Mouse (Mus musculus) ES-Bruce4 (cell line): Measurements from ENCODE around the gene Cpsf6. TPM values are rescaled to one million over a fixed set of nuclear protein-coding genes. Genes with fewer than 3 reads are reported as not detected.

Experiments
- H3K27ac ChIP-seq: 2 replicates; pipeline ENCODE4 v1.5.1; 2012; ENCODE audit warnings: low read length, inconsistent platforms; ENCODE audit not compliant: insufficient read depth
- H3K27me3 ChIP-seq: 2 replicates; pipeline ENCODE4 v1.6.1; 2012; ENCODE audit warnings: mild to moderate bottlenecking, low read length, inconsistent platforms; ENCODE audit not compliant: control insufficient read depth, poor library complexity, insufficient read depth, severe bottlenecking
- H3K36me3 ChIP-seq: 2 replicates; pipeline ENCODE4 v1.6.1; 2012; ENCODE audit warnings: inconsistent platforms, mild to moderate bottlenecking, low read length, moderate library complexity; ENCODE audit not compliant: control insufficient read depth, poor library complexity, insufficient read depth, severe bottlenecking
- H3K4me1 ChIP-seq: one replicate; pipeline ENCODE4 v1.8.1; 2011; ENCODE audit warnings: low read length; ENCODE audit not compliant: control insufficient read depth, insufficient read depth
- H3K4me3 ChIP-seq: 2 replicates; pipeline ENCODE4 v1.5.1; 2011; ENCODE audit warnings: low read depth, mild to moderate bottlenecking, low read length
- H3K9ac ChIP-seq: 2 replicates; pipeline ENCODE4 v1.6.1; 2012; ENCODE audit warnings: low read depth, mild to moderate bottlenecking, inconsistent platforms; ENCODE audit not compliant: poor library complexity, severe bottlenecking
- H3K9me3 ChIP-seq: replicated peaks from 2 replicates; pipeline ENCODE4 v1.6.1; 2012; ENCODE audit warnings: mild to moderate bottlenecking, low read length, inconsistent platforms; ENCODE audit not compliant: control insufficient read depth, poor library complexity, insufficient read depth, severe bottlenecking
- CTCF ChIP-seq: IDR thresholded peaks from one replicate; pipeline ENCODE4 v1.8.1; 2011; ENCODE audit warnings: low read depth, low read length
- EP300 ChIP-seq: IDR thresholded peaks from 2 replicates; pipeline ENCODE4 v1.6.1; 2011; ENCODE audit warnings: low read depth, low read length; ENCODE audit not compliant: insufficient read depth
- POLR2A ChIP-seq: IDR thresholded peaks from one replicate; pipeline ENCODE4 v1.8.1; 2011; ENCODE audit warnings: low read length; ENCODE audit not compliant: insufficient read depth
- polyA plus RNA-seq: library from polyadenylated mRNA; stranded (reverse); fragments of >200 nt; gene quantifications from 2 replicates; pipeline ENCODE4 v1.2.4, GENCODE M21; 2011; ENCODE audit warnings: low read depth; ENCODE audit not compliant: missing spikeins, insufficient read depth, insufficient read length

Cpsf6 gene
- polyA plus RNA-seq, 1 experiment, result 205 TPM

GRCm38 (mm10) chr10:117398044-117398780 is 18.4 kb upstream of the Cpsf6 start:
- no peaks in the 10 kb centered on the region for H3K4me1 ChIP-seq
- H3K4me3 ChIP-seq, result 0 out of 2 replicates have a peak overlapping the region, but pooled peaks have one; percentile 6
- TF ChIP-seq CTCF (no peak), POLR2A (no peak), EP300 (no peak)
- H3K27ac ChIP-seq, result no peak overlapping the region
- no peak overlapping the region for H3K9ac ChIP-seq
- no peaks in the 10 kb centered on the region for H3K36me3 ChIP-seq
- H3K9me3 ChIP-seq, result no peaks in the 10 kb centered on the region
- H3K27me3 ChIP-seq, result no peaks in the 10 kb centered on the region

- TF ChIP-seq EP300 (no peak), POLR2A (no peak), CTCF (no peak)
- H3K27me3 ChIP-seq, result no peaks in the 10 kb centered on the region
- no peaks in the 10 kb centered on the region for H3K4me1 ChIP-seq
- no peak overlapping the region for H3K27ac ChIP-seq
- H3K36me3 ChIP-seq, result no peaks in the 10 kb centered on the region
- no peak overlapping the region for H3K9ac ChIP-seq
- H3K9me3 ChIP-seq, result no peaks in the 10 kb centered on the region
- no peak overlapping the region for H3K4me3 ChIP-seq
These were observed 17.4 kb upstream of the Cpsf6 start for GRCm38 (mm10) chr10:117397106-117397625.

GRCm38 (mm10) chr10:117396386-117397048 is 16.7 kb upstream of the Cpsf6 start:
- Histone ChIP-seq H3K36me3 (no peaks in the 10 kb centered on the region), H3K27ac (no peak overlapping the region), H3K9me3 (no peaks in the 10 kb centered on the region), H3K9ac (no peak overlapping the region), H3K4me1 (no peaks in the 10 kb centered on the region), H3K4me3 (0 out of 2 replicates have a peak overlapping the region, but pooled peaks have one; percentile 5), H3K27me3 (no peaks in the 10 kb centered on the region)
- TF ChIP-seq EP300 (no peak), CTCF (no peak), POLR2A (no peak)

- no peak overlapping the region for H3K9ac ChIP-seq
- TF ChIP-seq EP300, result no peak
- no peak for TF ChIP-seq POLR2A
- TF ChIP-seq CTCF, result no peak
- H3K36me3 ChIP-seq, result no peaks in the 10 kb centered on the region
- no peak overlapping the region for H3K4me3 ChIP-seq
- H3K4me1 ChIP-seq, result no peaks in the 10 kb centered on the region
- H3K27ac ChIP-seq, result no peak overlapping the region
- H3K27me3 ChIP-seq, result no peaks in the 10 kb centered on the region
- no peaks in the 10 kb centered on the region for H3K9me3 ChIP-seq
These were observed 16.0 kb upstream of the Cpsf6 start for GRCm38 (mm10) chr10:117395801-117396200.

- H3K4me3 ChIP-seq, result no peak overlapping the region
- H3K27ac ChIP-seq, result no peak overlapping the region
- no peaks in the 10 kb centered on the region for H3K27me3 ChIP-seq
- no peak overlapping the region for H3K9ac ChIP-seq
- no peaks in the 10 kb centered on the region for H3K4me1 ChIP-seq
- TF ChIP-seq EP300 (no peak), CTCF (no peak), POLR2A (no peak)
- no peaks in the 10 kb centered on the region for H3K9me3 ChIP-seq
- no peaks in the 10 kb centered on the region for H3K36me3 ChIP-seq
These were observed 15.1 kb upstream of the Cpsf6 start for GRCm38 (mm10) chr10:117394738-117395550.
